Mouse (Mus musculus) splenic B cell, adult 2 months (primary cell): Measurements from ENCODE around the gene Rtl5.
"Not testable (repeated sequence)": the region's sequence is repeated elsewhere in the genome, so short reads cannot be mapped to it uniquely, and the experiment has no call there.

Source experiments
- DNase-seq: peaks from one replicate; pipeline ENCODE4 v3.0.0-alpha.2; 2011; ENCODE audit warnings: low read depth, low spot score
- H3K27me3 ChIP-seq: 2 replicates; pipeline ENCODE4 v1.6.1; 2012; ENCODE audit warnings: mild to moderate bottlenecking, low read length, moderate library complexity, mixed read lengths; ENCODE audit not compliant: control insufficient read depth, poor library complexity, insufficient read depth, severe bottlenecking
- H3K36me3 ChIP-seq: 2 replicates; pipeline ENCODE4 v1.6.1; 2012; ENCODE audit warnings: mild to moderate bottlenecking, low read length, moderate library complexity, mixed read lengths; ENCODE audit not compliant: control insufficient read depth, poor library complexity, insufficient read depth, severe bottlenecking

Rtl5 gene

GRCm38 (mm10) chrX:102070591-102071471 lies at the start of gene Rtl5:
TSS of gene Rtl5 (minus strand) at chrX:102071304.
- H3K27me3 ChIP-seq = no peaks in the 10 kb centered on the region
- DNase-seq = peak; percentile 52
- H3K36me3 ChIP-seq = no peaks in the 10 kb centered on the region

GRCm38 (mm10) chrX:102119042-102119864 lies 48.1 kb upstream of the Rtl5 start, which contains the start of gene Pin4:
TSS of gene Pin4 (plus strand) at chrX:102119447.
- Histone ChIP-seq H3K27me3 (no peaks in the 10 kb centered on the region), H3K36me3 (no peaks in the 10 kb centered on the region)
- peak; percentile 97 for DNase-seq

- DNase-seq = no peak
- H3K27me3 ChIP-seq = no peaks in the 10 kb centered on the region
- no peaks in the 10 kb centered on the region for H3K36me3 ChIP-seq
Observed at GRCm38 (mm10) chrX:102115676-102116075, 44.6 kb upstream of the Rtl5 start.

GRCm38 (mm10) chrX:102109349-102109748 lies 38.2 kb upstream of the Rtl5 start:
- DNase-seq, H3K27me3 ChIP-seq, H3K36me3 ChIP-seq: not testable (repeated sequence)

DNA sequence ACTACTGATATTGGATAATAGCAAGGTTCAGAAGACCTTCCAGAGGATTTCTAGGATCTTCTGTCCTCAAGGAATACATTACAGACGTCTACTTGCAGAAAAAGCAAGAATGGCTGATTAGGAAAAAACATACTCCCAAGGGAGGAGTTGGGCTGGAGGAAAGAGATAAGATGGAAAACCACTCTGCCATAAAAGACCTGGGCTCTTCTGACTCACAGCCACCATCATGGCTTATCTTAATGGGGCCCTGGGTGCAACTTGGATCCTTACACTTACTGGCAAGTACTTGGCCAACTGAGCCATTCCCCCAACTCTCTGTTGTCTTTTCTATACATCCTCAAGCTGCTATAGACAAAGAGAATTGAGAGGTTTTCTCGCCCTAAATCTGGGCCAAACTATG lies 32.7 kb upstream of the Rtl5 start:
- not testable (repeated sequence) for DNase-seq, H3K36me3 ChIP-seq, H3K27me3 ChIP-seq

DNA sequence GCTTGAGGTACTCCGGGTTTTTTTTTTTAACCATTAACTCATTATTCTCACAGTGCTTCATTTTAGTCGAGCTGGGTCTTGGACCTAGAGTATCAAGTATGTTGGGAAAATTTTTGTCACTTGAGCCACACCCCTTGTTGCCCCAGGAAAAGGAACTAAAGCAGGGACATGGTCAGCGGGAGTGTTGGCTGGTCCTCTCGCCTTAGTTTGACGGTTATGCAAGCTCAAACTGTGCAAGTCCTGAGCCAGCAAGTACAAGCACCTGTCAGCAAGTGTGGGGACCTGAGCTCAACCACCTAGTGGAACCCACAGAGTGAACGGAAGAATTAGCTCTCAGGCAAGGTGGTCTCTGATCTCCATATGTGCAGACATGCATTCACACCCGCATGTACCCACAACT lies 30.8 kb upstream of the Rtl5 start:
- Histone ChIP-seq H3K27me3 (no peaks in the 10 kb centered on the region), H3K36me3 (no peaks in the 10 kb centered on the region)
- DNase-seq = no peak

GRCm38 (mm10) chrX:102094381-102094904 lies 23.3 kb upstream of the Rtl5 start:
- Histone ChIP-seq H3K27me3 (no peaks in the 10 kb centered on the region), H3K36me3 (no peaks in the 10 kb centered on the region)
- DNase-seq = peak; percentile 43

GRCm38 (mm10) chrX:102090605-102091004 lies 19.5 kb upstream of the Rtl5 start:
- H3K36me3 ChIP-seq = no peaks in the 10 kb centered on the region
- no peaks in the 10 kb centered on the region for H3K27me3 ChIP-seq
- no peak for DNase-seq

GRCm38 (mm10) chrX:102085798-102086443 lies 14.8 kb upstream of the Rtl5 start:
- H3K27me3 ChIP-seq = no peaks in the 10 kb centered on the region
- no peak for DNase-seq
- H3K36me3 ChIP-seq = no peaks in the 10 kb centered on the region

GRCm38 (mm10) chrX:102082340-102082739 lies 11.2 kb upstream of the Rtl5 start:
- H3K36me3 ChIP-seq = no peaks in the 10 kb centered on the region
- no peak for DNase-seq
- H3K27me3 ChIP-seq = no peaks in the 10 kb centered on the region

DNA sequence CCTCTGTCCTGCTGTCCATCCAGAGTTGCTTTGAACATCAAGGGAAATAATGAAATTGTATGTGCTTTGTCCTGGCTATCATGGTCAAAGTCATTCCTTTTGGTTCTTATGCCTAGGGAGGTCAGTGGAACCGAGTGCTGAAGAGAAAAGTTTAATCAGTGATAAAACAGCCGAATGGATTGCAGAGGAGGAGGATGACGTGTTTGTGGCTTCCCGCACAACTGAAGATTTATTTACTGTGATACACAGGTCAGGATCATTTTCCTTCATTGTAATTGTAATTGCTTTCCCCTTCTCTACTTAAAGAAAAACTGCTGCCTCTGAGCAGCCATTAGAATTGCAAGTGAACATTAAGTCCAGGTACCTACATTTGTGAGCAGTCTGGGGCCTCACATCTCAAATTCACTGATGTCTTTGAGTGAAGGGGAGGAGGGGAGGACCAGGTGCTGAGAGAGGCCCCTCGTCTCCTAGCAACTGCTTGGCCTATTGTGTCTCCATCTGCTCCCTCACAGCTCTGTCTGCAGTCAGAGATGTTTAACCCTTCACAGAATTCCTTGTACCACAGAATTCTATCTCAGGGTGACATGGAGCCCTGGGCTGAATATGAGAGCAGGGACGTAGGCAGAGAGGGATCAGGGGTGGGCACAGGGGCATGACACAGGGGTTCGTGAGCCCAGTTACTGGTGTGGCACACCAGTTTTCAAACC lies 10.6 kb upstream of the Rtl5 start:
- no peaks in the 10 kb centered on the region for H3K36me3 ChIP-seq
- H3K27me3 ChIP-seq = no peaks in the 10 kb centered on the region
- DNase-seq = no peak

- no peak for DNase-seq
Observed at GRCm38 (mm10) chrX:102081076-102081475, 10.0 kb upstream of the Rtl5 start.

DNA sequence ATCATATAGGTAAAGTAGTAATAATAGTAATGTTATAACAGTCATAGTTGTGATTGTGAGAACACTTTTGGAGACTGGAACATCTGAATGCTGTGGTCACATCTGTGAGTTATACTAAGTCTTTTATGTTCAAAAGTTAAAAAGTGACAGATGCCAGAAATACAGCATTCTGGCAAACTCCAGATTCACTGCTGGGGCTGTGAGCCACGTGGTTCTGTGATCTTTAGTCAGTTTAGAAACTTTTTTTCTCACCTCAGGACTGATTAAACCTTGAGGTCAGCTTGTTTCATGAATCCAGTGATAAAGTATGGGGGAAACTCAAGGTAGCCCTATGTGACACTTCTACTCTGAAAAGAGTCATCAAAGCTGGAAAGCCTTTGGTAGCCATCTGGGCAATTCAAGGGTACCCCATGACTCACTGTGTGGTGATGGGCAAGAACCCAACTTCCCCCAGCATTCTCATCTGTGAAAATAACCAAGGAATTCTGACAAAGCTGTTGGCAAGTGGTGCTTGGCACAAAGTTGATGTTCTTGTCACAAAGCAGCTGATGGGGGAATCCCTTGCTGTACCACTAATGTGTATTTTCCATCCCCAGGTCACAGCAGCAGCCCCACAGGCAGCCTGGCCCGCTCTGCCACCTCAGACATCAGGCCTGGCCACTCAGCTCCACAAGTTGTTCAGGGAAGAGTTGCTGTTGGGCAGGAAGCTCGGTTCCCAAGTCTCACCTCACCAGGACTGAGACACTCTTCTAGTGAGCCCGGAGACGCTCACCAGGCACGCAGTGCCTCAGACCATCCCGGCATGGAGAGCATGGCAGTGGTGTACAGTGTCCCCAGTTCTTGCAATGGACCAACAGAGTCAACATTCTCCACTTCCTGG lies 6.0 kb upstream of the Rtl5 start:
- DNase-seq = no peak
- Histone ChIP-seq H3K36me3 (no peaks in the 10 kb centered on the region), H3K27me3 (no peaks in the 10 kb centered on the region)

More at GRCm38 (mm10) chrX:102081076-102081475, 10.0 kb upstream of the Rtl5 start:
- Histone ChIP-seq H3K36me3 (no peaks in the 10 kb centered on the region), H3K27me3 (no peaks in the 10 kb centered on the region)
